Mouse (Mus musculus) hindbrain, embryonic 11.5 days (tissue): ENCODE data around the gene Gm1043. TPM values are rescaled to one million over a fixed set of nuclear protein-coding genes. Genes with fewer than 3 reads are reported as not detected.

Source experiments
- ATAC-seq: fragments of 200-750 bp; cut with Nextera tagmentation; 2 replicates; pipeline ENCODE4 v1.8.0; 2017; ENCODE audit warnings: mild to moderate bottlenecking, moderate TSS enrichment, moderate library complexity; ENCODE audit not compliant: low FRiP score
- DNase-seq: peaks from one replicate; pipeline ENCODE4 v3.0.0-alpha.2; 2015; ENCODE audit warnings: low spot score
- H3K27ac ChIP-seq: fragments of 300-500 bp; sonication (generic); 2 replicates; pipeline ENCODE4 v1.5.1; 2014; ENCODE audit warnings: mild to moderate bottlenecking, low read depth, low read length
- H3K27me3 ChIP-seq: fragments of 300-500 bp; sonication (generic); 2 replicates; pipeline ENCODE4 v1.6.1; 2014; ENCODE audit warnings: mild to moderate bottlenecking, low read length, moderate library complexity, mixed read lengths; ENCODE audit not compliant: control insufficient read depth, insufficient read depth
- H3K36me3 ChIP-seq: fragments of 300-500 bp; sonication (generic); 2 replicates; pipeline ENCODE4 v1.6.1; 2014; ENCODE audit warnings: mild to moderate bottlenecking, low read length, moderate library complexity, mixed read lengths; ENCODE audit not compliant: control insufficient read depth, insufficient read depth
- H3K4me1 ChIP-seq: fragments of 300-500 bp; sonication (generic); replicated peaks from 2 replicates; pipeline ENCODE4 v1.6.1; 2014; ENCODE audit warnings: low read length, mixed read lengths; ENCODE audit not compliant: control insufficient read depth, insufficient read depth
- H3K4me2 ChIP-seq: fragments of 300-500 bp; sonication (generic); replicated peaks from 2 replicates; pipeline ENCODE4 v1.6.1; 2014; ENCODE audit warnings: mild to moderate bottlenecking, low read depth, low read length
- H3K4me3 ChIP-seq: fragments of 300-500 bp; sonication (generic); 2 replicates; pipeline ENCODE4 v1.5.1; 2014; ENCODE audit warnings: low read depth, low read length
- H3K9ac ChIP-seq: fragments of 300-500 bp; sonication (generic); 2 replicates; pipeline ENCODE4 v1.6.1; 2014; ENCODE audit warnings: low read depth, low read length
- H3K9me3 ChIP-seq: fragments of 300-500 bp; sonication (generic); 2 replicates; pipeline ENCODE4 v1.6.1; 2016; ENCODE audit warnings: low read length; ENCODE audit not compliant: control insufficient read depth
- WGBS: fragments of 180-500 bp; shearing (Covaris S2); extraction: QIAGEN DNeasy Blood & Tissue Kit; methylation state at CpG from one replicate; pipeline ENCODE4 v1.1.7; 2014; 5-methylcytosine and 5-hydroxymethylcytosine counted together
- polyA plus RNA-seq: library from polyadenylated mRNA; unstranded; fragments of >200 nt; fragmentation: Nextera tagmentation; extraction: Ambion mirVana; gene quantifications from 2 replicates; pipeline ENCODE4 v1.2.1, GENCODE M21; 2014

The Gm1043 gene
- polyA plus RNA-seq, 1 experiment from 2014 or later: 0.09 TPM

DNA sequence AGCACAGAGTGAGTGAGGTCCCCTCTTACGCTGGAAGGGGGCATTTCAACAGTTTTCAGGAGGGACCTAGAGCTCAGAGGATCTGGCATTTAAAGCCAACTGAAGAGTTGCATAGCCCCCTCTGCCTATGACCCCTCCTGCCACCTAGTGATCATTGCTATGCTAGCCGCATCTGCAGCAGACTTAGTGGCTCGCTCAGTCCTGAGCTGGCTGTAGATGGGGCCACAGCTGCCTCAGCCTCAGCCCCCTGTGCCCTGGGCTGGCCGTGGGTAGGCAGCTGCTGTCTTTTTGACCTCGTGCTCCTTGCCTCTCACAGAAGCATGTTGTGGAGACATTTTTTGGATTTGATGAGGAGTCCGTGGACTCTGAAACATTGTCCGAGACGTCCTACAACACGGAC, 32.0 kb downstream of the Gm1043 start:
- no peaks in the 10 kb centered on the region for H3K27me3 ChIP-seq
- H3K4me2 ChIP-seq: no peak overlapping the region
- H3K4me3 ChIP-seq: no peak overlapping the region
- DNase-seq (peak; percentile 47), ATAC-seq (peak; percentile 65)
- no peak overlapping the region for H3K9ac ChIP-seq
- H3K36me3 ChIP-seq: no peaks in the 10 kb centered on the region
- H3K27ac ChIP-seq: no peak overlapping the region
- H3K9me3 ChIP-seq: no peaks in the 10 kb centered on the region
- WGBS: 62% methylated on average over 9 of the region's 9 CpGs
- no peaks in the 10 kb centered on the region for H3K4me1 ChIP-seq

- no peak overlapping the region for H3K9ac ChIP-seq
- no peaks in the 10 kb centered on the region for H3K27me3 ChIP-seq
- no peaks in the 10 kb centered on the region for H3K9me3 ChIP-seq
- peak; percentile 61 for DNase-seq
- ATAC-seq: no peak
- 60% methylated on average over 4 of the region's 4 CpGs for WGBS
- H3K36me3 ChIP-seq: no peaks in the 10 kb centered on the region
- no peaks in the 10 kb centered on the region for H3K4me1 ChIP-seq
- H3K4me2 ChIP-seq: no peak overlapping the region
- H3K27ac ChIP-seq: no peak overlapping the region
- no peak overlapping the region for H3K4me3 ChIP-seq
Measured at GRCm38 (mm10) chr5:37118242-37118641, 33.1 kb downstream of the Gm1043 start.

- Histone ChIP-seq H3K4me2 (no peak overlapping the region), H3K9ac (no peak overlapping the region), H3K4me1 (no peaks in the 10 kb centered on the region), H3K27ac (no peak overlapping the region), H3K9me3 (no peaks in the 10 kb centered on the region), H3K36me3 (no peaks in the 10 kb centered on the region), H3K27me3 (no peaks in the 10 kb centered on the region), H3K4me3 (no peak overlapping the region)
- ATAC-seq: no peak
- 85% methylated on average over 7 of the region's 7 CpGs for WGBS
- DNase-seq: no peak
Measured at GRCm38 (mm10) chr5:37121186-37121680, 36.1 kb downstream of the Gm1043 start.

DNA sequence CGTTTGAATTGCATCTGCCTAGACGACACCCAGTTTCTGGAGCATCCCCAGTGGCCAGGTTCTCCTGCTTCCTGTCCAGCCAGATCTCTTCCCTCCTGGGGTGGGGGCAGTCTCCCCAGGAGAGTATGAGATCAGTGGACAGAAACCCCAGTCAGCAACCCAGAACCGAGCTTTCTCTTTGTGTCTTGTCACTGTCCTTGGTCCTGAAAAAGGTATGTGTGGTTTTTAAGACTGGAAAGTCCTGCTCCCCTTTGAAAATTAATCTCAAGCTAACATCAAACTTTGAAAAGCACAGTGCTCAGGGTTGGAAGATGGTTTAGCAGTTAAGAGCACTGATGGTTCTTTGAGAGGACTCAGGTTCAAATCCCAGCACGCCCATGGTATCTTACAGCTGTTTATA, 46.7 kb downstream of the Gm1043 start:
- no peak overlapping the region for H3K9ac ChIP-seq
- ATAC-seq: no peak
- no peak overlapping the region for H3K27ac ChIP-seq
- H3K4me1 ChIP-seq: no peaks in the 10 kb centered on the region
- 52% methylated on average over 4 of the region's 4 CpGs for WGBS
- H3K4me2 ChIP-seq: no peak overlapping the region
- peak; percentile 42 for DNase-seq
- H3K27me3 ChIP-seq: no peaks in the 10 kb centered on the region
- H3K9me3 ChIP-seq: no peaks in the 10 kb centered on the region
- H3K36me3 ChIP-seq: no peaks in the 10 kb centered on the region
- no peak overlapping the region for H3K4me3 ChIP-seq

DNA sequence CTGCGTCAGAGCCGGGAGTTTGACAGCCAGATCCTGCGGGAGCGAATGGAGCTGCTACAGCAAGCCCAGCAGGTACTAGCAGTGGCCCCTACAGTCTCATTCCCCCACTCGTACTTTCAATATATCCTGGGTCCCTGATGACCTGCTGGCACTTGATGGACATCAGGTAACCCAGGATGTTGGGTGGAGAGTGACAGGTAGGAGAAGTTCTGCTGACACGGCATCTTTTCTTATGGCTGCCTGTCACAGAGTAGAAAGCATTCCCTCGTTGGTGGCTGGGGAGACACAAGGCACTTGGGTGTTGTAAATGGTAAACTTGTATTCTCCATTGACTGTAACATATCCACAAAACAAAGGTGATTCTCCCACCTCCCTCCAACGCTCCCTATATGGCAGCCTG, 56.6 kb downstream of the Gm1043 start:
- no peak overlapping the region for H3K27ac ChIP-seq
- no peaks in the 10 kb centered on the region for H3K4me1 ChIP-seq
- WGBS: 88% methylated on average over 8 of the region's 8 CpGs
- H3K4me2 ChIP-seq: no peak overlapping the region
- H3K9me3 ChIP-seq: no peaks in the 10 kb centered on the region
- no peaks in the 10 kb centered on the region for H3K27me3 ChIP-seq
- DNase-seq (no peak), ATAC-seq (no peak)
- no peaks in the 10 kb centered on the region for H3K36me3 ChIP-seq
- H3K9ac ChIP-seq: no peak overlapping the region
- H3K4me3 ChIP-seq: no peak overlapping the region

DNA sequence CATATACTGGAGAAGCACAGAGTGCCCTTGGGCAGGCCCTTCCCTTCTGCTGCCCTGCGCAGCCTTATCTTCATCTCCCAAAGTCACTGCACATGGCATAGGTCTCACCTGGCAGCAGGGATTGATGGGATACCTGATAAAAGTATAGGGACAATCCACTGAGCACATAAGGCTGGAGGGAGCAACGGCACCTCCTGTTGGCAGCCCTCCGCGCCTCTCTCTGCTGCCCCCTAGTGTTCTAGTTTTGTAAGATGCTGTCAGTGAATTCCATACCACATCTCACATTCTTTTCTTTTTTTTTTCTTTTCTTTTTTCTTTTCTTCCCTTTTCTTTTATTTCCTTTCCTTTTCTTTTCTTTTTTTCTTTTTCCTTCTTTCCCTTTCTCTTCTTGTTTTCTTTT, 62.4 kb downstream of the Gm1043 start:
- Histone ChIP-seq H3K9ac (no peak overlapping the region), H3K4me1 (no peaks in the 10 kb centered on the region), H3K36me3 (no peaks in the 10 kb centered on the region), H3K4me2 (no peak overlapping the region), H3K9me3 (no peaks in the 10 kb centered on the region), H3K27me3 (no peaks in the 10 kb centered on the region), H3K4me3 (no peak overlapping the region), H3K27ac (no peak overlapping the region)
- WGBS: 13% methylated on average over 4 of the region's 4 CpGs
- peak; percentile 78 for DNase-seq
- no peak for ATAC-seq

GRCm38 (mm10) chr5:37150650-37151049, 65.5 kb downstream of the Gm1043 start:
- WGBS: 78% methylated on average over 5 of the region's 5 CpGs
- no peak overlapping the region for H3K9ac ChIP-seq
- no peak overlapping the region for H3K27ac ChIP-seq
- no peak overlapping the region for H3K4me2 ChIP-seq
- H3K4me1 ChIP-seq: no peaks in the 10 kb centered on the region
- H3K9me3 ChIP-seq: no peaks in the 10 kb centered on the region
- ATAC-seq: no peak
- no peak overlapping the region for H3K4me3 ChIP-seq
- DNase-seq: no peak
- H3K36me3 ChIP-seq: no peaks in the 10 kb centered on the region
- H3K27me3 ChIP-seq: no peaks in the 10 kb centered on the region

DNA sequence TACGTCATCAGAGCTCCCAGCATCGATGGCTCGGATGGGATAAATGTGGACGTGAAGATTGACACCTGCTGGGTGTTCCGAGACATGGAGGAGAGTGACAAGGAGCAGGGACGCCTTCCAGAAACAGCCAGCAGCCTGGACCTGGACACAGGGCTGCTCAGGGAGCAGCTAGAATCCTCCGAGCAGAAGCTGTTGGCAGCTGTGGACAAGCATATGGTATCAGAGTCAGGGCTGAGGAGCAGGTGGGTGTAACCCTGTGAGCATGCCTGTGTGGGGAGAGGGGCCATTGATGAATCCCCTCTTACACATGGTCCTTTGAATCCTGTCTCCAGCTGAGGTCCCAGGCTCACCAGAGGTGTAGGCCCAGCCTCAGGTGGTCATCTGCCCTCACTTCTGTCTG, 69.3 kb downstream of the Gm1043 start:
- H3K27ac ChIP-seq: no peak overlapping the region
- H3K4me3 ChIP-seq: no peak overlapping the region
- no peaks in the 10 kb centered on the region for H3K4me1 ChIP-seq
- ATAC-seq (no peak), DNase-seq (no peak)
- no peaks in the 10 kb centered on the region for H3K36me3 ChIP-seq
- no peaks in the 10 kb centered on the region for H3K27me3 ChIP-seq
- H3K4me2 ChIP-seq: no peak overlapping the region
- no peaks in the 10 kb centered on the region for H3K9me3 ChIP-seq
- H3K9ac ChIP-seq: no peak overlapping the region
- 84% methylated on average over 7 of the region's 7 CpGs for WGBS

- no peak for DNase-seq
- no peak overlapping the region for H3K4me2 ChIP-seq
- H3K9me3 ChIP-seq: no peaks in the 10 kb centered on the region
- 85% methylated on average over 7 of the region's 7 CpGs for WGBS
- no peak for ATAC-seq
- H3K9ac ChIP-seq: no peak overlapping the region
- no peaks in the 10 kb centered on the region for H3K4me1 ChIP-seq
- no peak overlapping the region for H3K27ac ChIP-seq
- no peak overlapping the region for H3K4me3 ChIP-seq
- no peaks in the 10 kb centered on the region for H3K36me3 ChIP-seq
- H3K27me3 ChIP-seq: peaks cover 17% of the 10 kb centered on the region
Measured at GRCm38 (mm10) chr5:37158408-37158807, 73.2 kb downstream of the Gm1043 start.
